Mouse (Mus musculus) midbrain, embryonic 12.5 days (tissue): Measurements from ENCODE around the gene Dzip1l. TPM values are rescaled to one million over a fixed set of nuclear protein-coding genes. Genes with fewer than 3 reads are reported as not detected.

Experiments used
- ATAC-seq: fragments of 200-750 bp; cut with Nextera tagmentation; 2 replicates; pipeline ENCODE4 v1.8.0; 2017; ENCODE audit warnings: low read depth, moderate TSS enrichment, moderate library complexity; ENCODE audit not compliant: low FRiP score
- H3K27ac ChIP-seq: fragments of 300-500 bp; sonication (generic); replicated peaks from 2 replicates; pipeline ENCODE4 v1.5.1; 2016; ENCODE audit warnings: mild to moderate bottlenecking
- H3K27me3 ChIP-seq: fragments of 300-500 bp; sonication (generic); 2 replicates; pipeline ENCODE4 v1.6.1; 2016; ENCODE audit warnings: mild to moderate bottlenecking
- H3K36me3 ChIP-seq: fragments of 300-500 bp; sonication (generic); 2 replicates; pipeline ENCODE4 v1.6.1; 2016
- H3K4me1 ChIP-seq: fragments of 300-500 bp; sonication (generic); 2 replicates; pipeline ENCODE4 v1.6.1; 2016
- H3K4me2 ChIP-seq: fragments of 300-500 bp; sonication (generic); replicated peaks from 2 replicates; pipeline ENCODE4 v1.6.1; 2016; ENCODE audit warnings: mild to moderate bottlenecking, moderate library complexity
- H3K4me3 ChIP-seq: fragments of 300-500 bp; sonication (generic); 2 replicates; pipeline ENCODE4 v1.5.1; 2016; ENCODE audit warnings: mild to moderate bottlenecking
- H3K9ac ChIP-seq: fragments of 300-500 bp; sonication (generic); replicated peaks from 2 replicates; pipeline ENCODE4 v1.6.1; 2016; ENCODE audit warnings: mild to moderate bottlenecking, moderate library complexity
- H3K9me3 ChIP-seq: fragments of 300-500 bp; sonication (generic); 2 replicates; pipeline ENCODE4 v1.6.1; 2016; ENCODE audit warnings: mild to moderate bottlenecking
- WGBS: fragments of 180-500 bp; shearing (Covaris S2); methylation state at CpG from one replicate; pipeline ENCODE4 v1.1.7; 2016; 5-methylcytosine and 5-hydroxymethylcytosine counted together
- polyA plus RNA-seq: library from polyadenylated mRNA; unstranded; fragments of >200 nt; fragmentation: Nextera tagmentation; extraction: Ambion mirVana; gene quantifications from 2 replicates; pipeline ENCODE4 v1.2.1, GENCODE M21; 2016

The Dzip1l gene
- polyA plus RNA-seq, 1 experiment from 2014 or later: 19.0 TPM

- Histone ChIP-seq H3K4me3 (no peak overlapping the region), H3K27ac (peak overlapping the region; percentile 78), H3K9me3 (no peaks in the 10 kb centered on the region), H3K4me1 (peaks cover 32% of the 10 kb centered on the region), H3K9ac (no peak overlapping the region), H3K4me2 (peak overlapping the region; percentile 76; the same call in 1 of the 2 replicates), H3K27me3 (no peaks in the 10 kb centered on the region), H3K36me3 (no peaks in the 10 kb centered on the region)
- WGBS: 57% methylated on average over 4 of the region's 4 CpGs
- ATAC-seq: no peak
Observed at GRCm38 (mm10) chr9:99628581-99628980, 715 bp upstream of the Dzip1l start.

GRCm38 (mm10) chr9:99630071-99630470 lies 775 bp downstream of the Dzip1l start:
- ATAC-seq: peak; percentile 36; the same call in 1 of the 2 replicates
- H3K27me3 ChIP-seq: no peaks in the 10 kb centered on the region
- peak overlapping the region; percentile 75 for H3K9ac ChIP-seq
- peak overlapping the region; percentile 78 for H3K27ac ChIP-seq
- H3K9me3 ChIP-seq: no peaks in the 10 kb centered on the region
- peak overlapping the region; percentile 76 for H3K4me2 ChIP-seq
- H3K36me3 ChIP-seq: 0 out of 2 replicates have a peak, but pooled peaks cover 8% of the 10 kb centered on the region
- under 1% methylated on average over 11 of the region's 11 CpGs for WGBS
- H3K4me1 ChIP-seq: peaks cover 32% of the 10 kb centered on the region
- H3K4me3 ChIP-seq: peak overlapping the region; percentile 62

GRCm38 (mm10) chr9:99630528-99631125 lies 1.3 kb downstream of the Dzip1l start:
- Histone ChIP-seq H3K27ac (no peak overlapping the region), H3K4me3 (peak overlapping the region; percentile 62), H3K36me3 (0 out of 2 replicates have a peak, but pooled peaks cover 8% of the 10 kb centered on the region), H3K4me1 (peaks cover 32% of the 10 kb centered on the region), H3K27me3 (no peaks in the 10 kb centered on the region), H3K9ac (peak overlapping the region; percentile 75), H3K9me3 (no peaks in the 10 kb centered on the region), H3K4me2 (peak overlapping the region; percentile 76)
- ATAC-seq: no peak
- WGBS: 45% methylated on average over 9 of the region's 9 CpGs

GRCm38 (mm10) chr9:99631781-99632180 lies 2.5 kb downstream of the Dzip1l start:
- H3K4me3 ChIP-seq: 0 out of 2 replicates have a peak overlapping the region, but pooled peaks have one; percentile 10

GRCm38 (mm10) chr9:99632264-99632663 lies 3.0 kb downstream of the Dzip1l start:
- H3K4me1 ChIP-seq: peaks cover 32% of the 10 kb centered on the region
- H3K27ac ChIP-seq: 0 out of 2 replicates have a peak overlapping the region, but pooled peaks have one; percentile 30
- H3K9ac ChIP-seq: no peak overlapping the region
- H3K4me2 ChIP-seq: peak overlapping the region; percentile 32
- WGBS: 40% methylated on average over 8 of the region's 8 CpGs
- H3K9me3 ChIP-seq: no peaks in the 10 kb centered on the region
- H3K27me3 ChIP-seq: no peaks in the 10 kb centered on the region
- peaks cover 12% of the 10 kb centered on the region for H3K36me3 ChIP-seq
- H3K4me3 ChIP-seq: peak overlapping the region; percentile 10; the same call in 1 of the 2 replicates
- ATAC-seq: no peak

More at GRCm38 (mm10) chr9:99631781-99632180, 2.5 kb downstream of the Dzip1l start:
- 0 out of 2 replicates have a peak, but pooled peaks cover 8% of the 10 kb centered on the region for H3K36me3 ChIP-seq
- H3K9ac ChIP-seq: no peak overlapping the region
- no peaks in the 10 kb centered on the region for H3K9me3 ChIP-seq
- 18% methylated on average over 2 of the region's 2 CpGs for WGBS
- peaks cover 32% of the 10 kb centered on the region for H3K4me1 ChIP-seq
- peak overlapping the region; percentile 76 for H3K4me2 ChIP-seq
- no peaks in the 10 kb centered on the region for H3K27me3 ChIP-seq
- no peak overlapping the region for H3K27ac ChIP-seq
- no peak for ATAC-seq

- ATAC-seq: no peak
- Histone ChIP-seq H3K9ac (no peak overlapping the region), H3K4me3 (no peak overlapping the region), H3K27ac (no peak overlapping the region), H3K27me3 (no peaks in the 10 kb centered on the region), H3K4me2 (no peak overlapping the region), H3K4me1 (peaks cover 6% of the 10 kb centered on the region), H3K9me3 (no peaks in the 10 kb centered on the region), H3K36me3 (peaks cover 41% of the 10 kb centered on the region)
- 84% methylated on average over 1 of the region's 1 CpGs for WGBS
Observed at GRCm38 (mm10) chr9:99636776-99637175, 7.5 kb downstream of the Dzip1l start.

- Histone ChIP-seq H3K4me2 (no peak overlapping the region), H3K36me3 (peaks cover 41% of the 10 kb centered on the region), H3K9ac (no peak overlapping the region), H3K27me3 (no peaks in the 10 kb centered on the region), H3K27ac (no peak overlapping the region), H3K9me3 (no peaks in the 10 kb centered on the region), H3K4me1 (peaks cover 3% of the 10 kb centered on the region), H3K4me3 (no peak overlapping the region)
- no peak for ATAC-seq
- 95% methylated on average over 17 of the region's 17 CpGs for WGBS
Observed at GRCm38 (mm10) chr9:99637227-99637626, 7.9 kb downstream of the Dzip1l start.

GRCm38 (mm10) chr9:99637736-99638135 lies 8.4 kb downstream of the Dzip1l start:
- peaks cover 45% of the 10 kb centered on the region for H3K36me3 ChIP-seq
- 96% methylated on average over 13 of the region's 13 CpGs for WGBS
- no peak for ATAC-seq

GRCm38 (mm10) chr9:99639957-99640356 lies 10.7 kb downstream of the Dzip1l start:
- Histone ChIP-seq H3K27ac (no peak overlapping the region), H3K27me3 (no peaks in the 10 kb centered on the region), H3K9me3 (no peaks in the 10 kb centered on the region), H3K4me1 (no peaks in the 10 kb centered on the region), H3K9ac (no peak overlapping the region), H3K4me2 (no peak overlapping the region), H3K4me3 (no peak overlapping the region), H3K36me3 (peaks cover 43% of the 10 kb centered on the region)
- 91% methylated on average over 5 of the region's 5 CpGs for WGBS
- no peak for ATAC-seq

More at GRCm38 (mm10) chr9:99637736-99638135, 8.4 kb downstream of the Dzip1l start:
- no peak overlapping the region for H3K4me3 ChIP-seq
- H3K27me3 ChIP-seq: no peaks in the 10 kb centered on the region
- no peak overlapping the region for H3K9ac ChIP-seq
- H3K4me2 ChIP-seq: no peak overlapping the region
- no peaks in the 10 kb centered on the region for H3K9me3 ChIP-seq
- H3K4me1 ChIP-seq: no peaks in the 10 kb centered on the region
- H3K27ac ChIP-seq: no peak overlapping the region

- 95% methylated on average over 6 of the region's 6 CpGs for WGBS
- ATAC-seq: no peak
- H3K9ac ChIP-seq: no peak overlapping the region
- H3K9me3 ChIP-seq: no peaks in the 10 kb centered on the region
- no peak overlapping the region for H3K4me3 ChIP-seq
- H3K36me3 ChIP-seq: peaks cover 58% of the 10 kb centered on the region
- no peak overlapping the region for H3K4me2 ChIP-seq
- H3K27me3 ChIP-seq: no peaks in the 10 kb centered on the region
- no peaks in the 10 kb centered on the region for H3K4me1 ChIP-seq
- H3K27ac ChIP-seq: no peak overlapping the region
Observed at GRCm38 (mm10) chr9:99645416-99645815, 16.1 kb downstream of the Dzip1l start.

- no peaks in the 10 kb centered on the region for H3K4me1 ChIP-seq
- no peaks in the 10 kb centered on the region for H3K9me3 ChIP-seq
- no peak overlapping the region for H3K4me3 ChIP-seq
- WGBS: 96% methylated on average over 6 of the region's 6 CpGs
- no peak overlapping the region for H3K27ac ChIP-seq
- no peak overlapping the region for H3K9ac ChIP-seq
- no peak overlapping the region for H3K4me2 ChIP-seq
- ATAC-seq: no peak
- H3K27me3 ChIP-seq: no peaks in the 10 kb centered on the region
- H3K36me3 ChIP-seq: peaks cover 65% of the 10 kb centered on the region
Observed at GRCm38 (mm10) chr9:99646102-99646501, 16.8 kb downstream of the Dzip1l start.

GRCm38 (mm10) chr9:99660756-99661155 lies 31.5 kb downstream of the Dzip1l start:
- Histone ChIP-seq H3K27me3 (no peaks in the 10 kb centered on the region), H3K27ac (no peak overlapping the region), H3K9me3 (no peaks in the 10 kb centered on the region), H3K4me3 (no peak overlapping the region), H3K4me1 (no peaks in the 10 kb centered on the region), H3K36me3 (peaks cover 51% of the 10 kb centered on the region), H3K4me2 (no peak overlapping the region), H3K9ac (no peak overlapping the region)
- WGBS: 80% methylated on average over 10 of the region's 10 CpGs
- no peak for ATAC-seq
